Mouse (Mus musculus) regulatory T cell (primary cell): Measurements from ENCODE around the gene Plac8.

ENCODE experiments used
- in situ Hi-C: fragments of 300-600 bp; cut with MboI, MseI; formaldehyde crosslinking; loops from one replicate; pipeline ENCODE4 v1.15.1; 2025; ENCODE audit warnings: high pct_unique_total_duplicates

Gene Plac8

DNA sequence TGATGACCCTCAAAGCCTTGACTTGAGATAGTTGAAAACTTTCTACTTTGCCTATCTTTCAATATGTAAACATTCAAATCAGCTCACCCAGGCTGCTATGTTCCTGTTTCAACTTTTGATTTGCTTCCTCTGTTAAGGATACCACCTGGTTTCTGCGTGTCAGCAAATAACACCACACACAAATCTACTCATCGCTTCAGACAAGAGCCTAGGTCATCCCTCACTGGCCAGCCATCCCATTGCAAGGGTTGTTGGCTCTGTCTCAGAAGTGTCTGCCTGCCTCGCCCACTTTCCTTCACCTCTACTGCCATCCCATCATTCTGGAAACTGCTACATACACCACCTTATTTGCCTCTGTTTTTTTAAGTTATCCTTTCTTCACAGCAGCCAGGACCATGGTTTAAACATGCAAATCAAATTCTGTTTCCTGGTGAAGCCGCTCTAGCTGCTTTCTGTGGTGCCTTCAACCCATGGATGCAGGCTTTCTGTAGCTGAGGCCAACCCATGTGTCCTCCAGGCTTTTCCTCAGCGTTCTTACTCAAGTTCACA, 6.9 kb upstream of the Plac8 start:
- in situ Hi-C loops = no loop called here

GRCm38 (mm10) chr5:100574771-100575170, 2.7 kb upstream of the Plac8 start:
- in situ Hi-C loops = no loop called here

GRCm38 (mm10) chr5:100573256-100573655, 1.2 kb upstream of the Plac8 start:
- in situ Hi-C loops = no loop called here

- in situ Hi-C loops = no loop called here
Observed at GRCm38 (mm10) chr5:100570716-100571115, 1.3 kb downstream of the Plac8 start.

DNA sequence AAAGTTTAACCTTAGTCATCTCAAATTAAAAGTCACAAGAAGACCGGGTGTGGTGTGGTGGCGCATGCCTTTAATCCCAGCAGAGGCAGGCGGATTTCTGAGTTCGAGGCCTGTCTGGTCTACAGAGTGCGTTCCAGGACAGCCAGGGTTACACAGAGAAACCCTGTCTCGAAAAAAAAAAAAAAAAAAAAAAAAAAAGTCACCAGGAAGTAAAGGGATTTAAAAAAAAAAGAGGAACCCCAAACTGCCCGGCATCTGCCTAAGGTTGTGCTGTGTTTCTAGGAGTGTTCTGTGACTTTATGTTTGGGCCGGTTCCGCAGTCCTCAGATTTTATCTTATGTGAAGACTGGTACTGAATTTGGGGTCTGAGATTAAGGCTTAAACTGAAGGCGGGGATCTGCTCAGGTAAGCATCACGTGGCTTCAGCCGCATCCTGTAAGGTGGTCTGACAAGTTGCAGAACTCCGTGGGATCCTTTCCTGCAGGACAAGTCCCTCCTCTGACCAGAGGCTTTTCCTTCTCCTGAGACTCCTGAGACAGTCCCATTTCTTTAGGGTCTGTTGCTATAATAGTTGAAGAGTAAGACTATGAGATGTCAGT, 1.9 kb downstream of the Plac8 start:
- in situ Hi-C loops = loop anchor here (5.0 kb wide), 1 partner anchor 92 kb away; no protein-coding TSS in a partner anchor

GRCm38 (mm10) chr5:100569250-100569934, 2.7 kb downstream of the Plac8 start:
- in situ Hi-C loops = loop anchor here (5.0 kb wide), 1 partner anchor 93 kb away; no protein-coding TSS in a partner anchor

DNA sequence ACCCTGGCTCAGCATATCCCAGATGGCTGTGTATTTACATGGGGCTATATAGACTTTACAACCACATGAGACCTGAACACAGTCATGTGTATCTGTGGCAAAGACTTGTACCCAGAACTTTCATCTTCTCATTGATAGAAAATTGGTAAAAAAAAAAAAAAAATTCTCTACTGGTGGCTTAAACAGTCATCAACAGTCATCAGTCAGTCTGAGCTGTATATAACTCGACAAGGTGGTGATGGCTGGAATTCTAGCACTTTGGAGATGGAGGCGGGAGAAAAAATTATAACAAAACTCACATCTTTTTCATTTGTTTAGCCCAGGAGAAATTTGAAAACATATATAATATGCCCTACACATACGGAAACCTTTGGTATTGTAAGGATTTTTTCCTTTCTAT, 3.2 kb downstream of the Plac8 start:
- in situ Hi-C loops = loop anchor here (5.0 kb wide), 1 partner anchor 93 kb away; no protein-coding TSS in a partner anchor

DNA sequence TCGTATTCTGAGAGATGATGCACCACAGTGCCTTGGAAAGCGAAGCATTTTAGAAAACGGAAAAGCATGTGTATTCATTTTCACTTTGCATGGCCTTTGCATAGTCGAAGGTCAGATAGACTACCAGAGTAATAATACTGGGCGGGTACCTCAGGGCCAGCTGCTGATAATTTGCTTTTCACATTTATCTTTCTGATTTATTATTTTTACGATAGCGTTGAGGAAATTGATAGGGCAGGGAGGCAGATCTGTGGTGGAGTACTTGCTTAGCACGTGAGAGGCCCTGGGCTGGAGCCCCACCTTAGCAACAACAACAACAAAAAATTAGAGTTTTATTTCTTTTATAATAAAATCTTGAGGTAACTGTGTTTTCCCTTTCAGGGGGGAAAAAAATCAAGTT, 3.9 kb downstream of the Plac8 start:
- in situ Hi-C loops = loop anchor here (5.0 kb wide), 1 partner anchor 94 kb away; no protein-coding TSS in a partner anchor

GRCm38 (mm10) chr5:100567258-100568032, 4.6 kb downstream of the Plac8 start:
- in situ Hi-C loops = loop anchor here (5.0 kb wide), 1 partner anchor 95 kb away; no protein-coding TSS in a partner anchor

DNA sequence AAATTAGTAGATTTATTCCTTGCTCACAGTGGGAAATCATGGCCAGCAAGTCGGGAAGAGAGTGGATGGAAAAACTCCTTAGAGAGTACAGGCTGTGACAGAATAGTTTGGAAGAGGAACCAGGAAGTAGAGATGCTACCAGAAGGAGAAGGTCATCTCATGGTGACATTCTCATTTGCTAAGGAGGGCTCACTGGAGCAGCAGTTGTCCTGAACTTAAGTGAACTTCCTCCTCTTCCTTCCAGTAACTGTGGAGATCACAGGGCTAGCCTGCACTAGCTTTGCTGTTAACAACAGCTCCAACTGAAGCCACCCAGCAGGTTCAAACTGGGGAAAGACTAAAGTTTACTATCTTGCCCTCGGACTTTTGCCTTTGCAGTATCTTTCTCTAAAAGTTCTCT, 5.2 kb downstream of the Plac8 start:
- in situ Hi-C loops = loop anchor here (5.0 kb wide), 1 partner anchor 96 kb away; no protein-coding TSS in a partner anchor

DNA sequence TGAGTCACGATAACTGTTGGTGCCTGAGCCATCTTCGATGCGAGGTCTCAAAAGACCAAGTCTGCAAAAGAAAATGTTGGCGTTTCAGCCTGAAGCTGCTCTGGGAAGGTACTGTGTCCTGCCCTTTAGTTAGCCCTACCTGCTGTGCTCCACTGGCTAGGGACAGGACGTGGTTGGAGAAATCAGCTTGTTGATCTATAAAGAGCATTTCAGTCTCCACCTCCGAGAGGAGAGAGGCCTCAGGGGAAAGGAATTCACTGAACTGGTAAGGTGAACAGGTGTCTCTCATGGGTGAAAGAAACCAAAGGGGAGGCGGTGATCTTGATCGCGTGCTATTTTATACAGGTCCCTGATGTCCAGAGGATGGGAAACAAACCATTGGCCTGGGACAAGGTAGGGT, 9.3 kb downstream of the Plac8 start:
- in situ Hi-C loops = no loop called here

DNA sequence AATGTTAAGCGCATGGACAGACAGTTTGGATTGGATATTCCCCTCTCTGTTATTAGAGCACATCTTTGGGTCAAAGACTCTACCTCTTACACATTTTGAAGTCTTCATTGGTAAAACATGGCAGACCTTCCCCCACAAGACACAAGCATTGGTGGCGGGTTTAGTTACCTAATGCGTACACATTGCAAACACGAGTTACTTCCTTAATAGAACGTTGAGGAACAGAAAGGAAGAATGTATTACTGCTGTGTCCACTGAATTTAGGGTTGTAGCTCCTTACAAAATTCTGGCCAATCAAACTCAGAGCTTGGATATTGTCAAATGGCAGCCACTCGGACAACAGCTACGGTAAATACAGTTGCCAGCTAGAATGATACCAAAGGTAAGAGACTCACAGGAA, 12.7 kb downstream of the Plac8 start:
- in situ Hi-C loops = loop anchor here (5.0 kb wide), 1 partner anchor 53 kb away; no protein-coding TSS in a partner anchor

GRCm38 (mm10) chr5:100558783-100559182, 13.3 kb downstream of the Plac8 start:
- in situ Hi-C loops = loop anchor here (5.0 kb wide), 1 partner anchor 54 kb away; no protein-coding TSS in a partner anchor

DNA sequence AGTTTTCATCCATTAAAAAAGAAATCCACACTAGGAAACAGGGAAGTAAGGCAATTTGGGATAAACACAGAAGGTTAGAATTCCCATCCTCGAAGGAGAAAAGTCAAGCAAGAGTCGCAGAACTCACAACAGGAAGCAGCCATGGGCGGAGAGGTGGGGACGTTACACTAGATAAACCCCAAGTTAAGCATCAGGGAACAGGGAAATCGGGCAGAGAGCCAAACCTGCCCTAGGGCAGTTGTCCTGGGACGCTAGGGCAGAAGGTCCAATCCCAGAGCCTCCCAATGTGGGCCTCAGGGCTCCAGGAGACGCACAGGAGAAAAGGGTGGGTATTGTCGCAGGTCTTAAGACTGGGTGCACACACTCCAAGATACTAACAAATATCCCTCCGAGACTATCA, 14.5 kb downstream of the Plac8 start:
- in situ Hi-C loops = loop anchor here (5.0 kb wide), 1 partner anchor 55 kb away; no protein-coding TSS in a partner anchor

- in situ Hi-C loops = loop anchor here (5.0 kb wide), 1 partner anchor 55 kb away; no protein-coding TSS in a partner anchor
Observed at GRCm38 (mm10) chr5:100557019-100557418, 15.0 kb downstream of the Plac8 start.

- in situ Hi-C loops = no loop called here
Observed at GRCm38 (mm10) chr5:100553426-100553825, 18.6 kb downstream of the Plac8 start.

DNA sequence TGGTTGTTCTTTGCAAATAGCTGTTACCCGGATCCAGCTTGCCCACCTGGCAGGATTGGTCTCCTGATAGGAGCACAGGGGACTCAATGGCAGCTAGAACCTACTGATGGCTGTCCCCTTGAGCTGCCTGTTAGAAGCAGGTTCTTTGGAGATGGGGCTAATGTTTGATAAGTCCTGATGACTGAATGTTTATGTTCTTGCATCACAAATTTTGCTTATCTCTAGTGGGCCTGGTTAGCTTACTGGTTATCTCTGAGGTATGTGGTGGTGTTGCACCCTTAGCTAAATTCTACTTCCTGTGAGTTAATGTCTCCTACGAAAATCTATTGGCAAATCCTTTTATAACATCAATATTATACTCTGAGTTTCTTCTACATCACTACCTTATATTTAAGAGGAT, 20.1 kb downstream of the Plac8 start:
- in situ Hi-C loops = no loop called here

- in situ Hi-C loops = no loop called here
Observed at GRCm38 (mm10) chr5:100550151-100550550, 21.9 kb downstream of the Plac8 start.

DNA sequence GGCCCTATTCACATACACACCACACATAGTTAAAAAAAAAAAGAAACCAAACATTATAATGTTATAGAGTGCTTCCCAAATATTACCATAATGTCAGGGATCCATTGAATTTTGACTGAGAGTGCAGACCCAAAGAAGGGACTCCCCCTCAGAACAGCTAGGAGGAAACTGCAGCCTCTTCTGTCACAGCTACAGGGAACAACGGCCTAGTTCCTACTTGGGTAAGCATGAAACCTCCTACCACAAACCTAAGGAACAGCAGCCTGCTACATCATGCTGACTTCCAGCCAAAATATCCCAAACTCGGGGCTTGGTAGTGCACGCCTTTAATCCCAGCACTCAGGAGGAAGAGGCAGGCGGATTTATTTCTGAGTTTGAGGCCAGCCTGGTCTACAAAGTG, 22.7 kb downstream of the Plac8 start:
- in situ Hi-C loops = no loop called here

- in situ Hi-C loops = no loop called here
Observed at GRCm38 (mm10) chr5:100548236-100548635, 23.8 kb downstream of the Plac8 start.

DNA sequence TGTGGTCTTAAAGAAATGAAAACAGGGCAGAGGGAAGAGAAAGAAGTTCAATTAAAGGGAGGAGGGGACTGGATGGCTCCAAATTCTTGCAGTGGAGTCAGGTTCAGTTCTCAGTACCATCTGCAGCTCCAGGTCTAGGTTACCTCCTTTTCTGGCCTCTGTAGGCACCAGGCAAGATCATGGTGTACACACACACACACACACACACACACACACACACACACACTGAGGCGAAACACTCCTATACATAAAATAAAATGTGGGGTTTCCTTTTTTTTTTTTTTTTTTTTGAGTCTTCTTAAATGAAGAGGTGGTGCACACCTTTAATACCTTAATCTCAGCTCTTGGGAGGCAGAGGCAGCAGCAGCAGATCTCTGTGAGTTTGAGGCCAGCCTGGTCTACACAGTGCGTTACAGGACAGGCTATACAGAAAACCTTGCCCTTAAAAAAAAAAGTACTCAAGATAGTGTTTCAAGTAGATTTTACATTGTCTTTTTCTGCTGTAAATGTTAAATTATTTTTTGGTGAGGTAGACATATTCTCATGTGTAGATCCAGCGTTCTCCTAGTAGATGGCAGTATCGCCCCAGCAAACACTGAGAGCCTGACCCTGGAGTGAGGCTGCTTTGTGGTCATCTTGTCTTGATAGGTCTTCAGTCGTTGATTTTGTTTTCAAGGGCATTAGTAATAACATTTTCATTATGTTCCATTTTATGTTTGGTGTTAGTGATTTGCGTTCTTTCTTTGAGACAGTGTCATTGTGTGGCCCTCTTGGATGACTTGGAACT, 25.6 kb downstream of the Plac8 start:
- in situ Hi-C loops = no loop called here
